Mouse (Mus musculus): ENCODE results near the gene Riox2. TPM values are rescaled to one million over a fixed set of nuclear protein-coding genes. Genes with fewer than 3 reads are reported as not detected.
A peak's percentile ranks its signal among the peaks of the same experiment; 100 is the strongest.

Gene Riox2
- polyA plus RNA-seq, 1 experiment, result 44.7 TPM

DNA sequence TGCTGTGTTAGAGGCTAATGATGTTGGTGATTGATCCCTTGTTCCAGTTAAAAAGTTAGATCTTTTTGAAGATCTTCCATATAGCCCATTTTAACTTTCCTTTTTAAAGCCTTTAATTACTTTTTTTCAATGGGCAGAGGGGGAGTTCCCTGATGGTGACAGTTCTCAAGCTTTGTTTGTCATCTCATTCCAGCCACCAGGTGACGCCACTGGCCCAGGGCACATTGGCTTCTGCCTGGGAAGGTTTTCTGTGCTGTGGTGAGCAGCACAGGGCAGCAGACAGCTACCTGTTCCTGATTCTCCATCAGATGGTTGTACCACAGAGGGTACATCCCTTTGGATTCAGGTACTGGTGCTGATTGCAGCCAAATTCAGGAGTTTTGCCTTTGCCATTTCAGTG, 3.2 kb downstream of the Riox2 start:
- no peak for TF ChIP-seq POLR2A (IDR thresholded peaks at IDR 0.05; ENCODE audit: insufficient read depth, low read length)
- TF ChIP-seq EP300 (IDR thresholded peaks at IDR 0.05; ENCODE audit: insufficient read depth, low read depth, low read length), result no peak
- TF ChIP-seq CTCF (IDR thresholded peaks at IDR 0.05; ENCODE audit: low read depth, low read length), result peak; percentile 95
- Histone ChIP-seq H3K4me3 (ENCODE audit: low read depth, low read length) (no peak overlapping the region), H3K27ac (ENCODE audit: insufficient read depth, low read length) (no peak overlapping the region), H3K4me1 (ENCODE audit: control insufficient read depth, insufficient read depth, low read length) (no peaks in the 10 kb centered on the region), H3K27me3 (ENCODE audit: control insufficient read depth, insufficient read depth, low read length, poor library complexity, severe bottlenecking) (no peaks in the 10 kb centered on the region), H3K36me3 (ENCODE audit: control insufficient read depth, insufficient read depth, low read length, poor library complexity, severe bottlenecking) (peaks cover 33% of the 10 kb centered on the region), H3K9me3 (replicated peaks; ENCODE audit: control insufficient read depth, insufficient read depth, low read length, poor library complexity, severe bottlenecking) (no peaks in the 10 kb centered on the region), H3K9ac (ENCODE audit: low read depth, poor library complexity, severe bottlenecking) (no peak overlapping the region)

DNA sequence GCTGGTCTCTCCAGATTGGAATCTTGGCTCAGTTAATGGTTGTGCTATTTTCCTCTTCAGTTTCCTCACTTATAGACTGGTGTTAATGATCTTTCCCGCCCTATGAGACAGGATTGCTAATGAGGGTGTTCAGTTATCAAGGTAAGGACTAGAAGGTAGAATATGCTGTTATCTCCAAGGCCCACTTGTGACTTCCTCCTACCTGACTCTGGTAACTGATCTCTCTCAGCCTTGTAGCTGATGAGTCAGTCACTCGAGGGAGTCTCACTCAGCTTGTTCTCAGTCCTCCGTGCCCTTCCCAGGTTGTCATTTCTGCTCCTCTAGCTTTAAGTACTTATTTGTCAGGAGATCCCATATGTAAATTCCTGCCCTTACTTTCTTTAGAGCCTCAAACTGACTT, 6.4 kb downstream of the Riox2 start:
- TF ChIP-seq EP300 (IDR thresholded peaks at IDR 0.05; ENCODE audit: insufficient read depth, low read depth, low read length) (no peak), POLR2A (IDR thresholded peaks at IDR 0.05; ENCODE audit: insufficient read depth, low read length) (no peak), CTCF (IDR thresholded peaks at IDR 0.05; ENCODE audit: low read depth, low read length) (no peak)
- Histone ChIP-seq H3K9ac (ENCODE audit: low read depth, poor library complexity, severe bottlenecking) (no peak overlapping the region), H3K27me3 (ENCODE audit: control insufficient read depth, insufficient read depth, low read length, poor library complexity, severe bottlenecking) (no peaks in the 10 kb centered on the region), H3K36me3 (ENCODE audit: control insufficient read depth, insufficient read depth, low read length, poor library complexity, severe bottlenecking) (peaks cover 55% of the 10 kb centered on the region), H3K4me1 (ENCODE audit: control insufficient read depth, insufficient read depth, low read length) (no peaks in the 10 kb centered on the region), H3K9me3 (replicated peaks; ENCODE audit: control insufficient read depth, insufficient read depth, low read length, poor library complexity, severe bottlenecking) (no peaks in the 10 kb centered on the region), H3K4me3 (ENCODE audit: low read depth, low read length) (no peak overlapping the region), H3K27ac (ENCODE audit: insufficient read depth, low read length) (no peak overlapping the region)

DNA sequence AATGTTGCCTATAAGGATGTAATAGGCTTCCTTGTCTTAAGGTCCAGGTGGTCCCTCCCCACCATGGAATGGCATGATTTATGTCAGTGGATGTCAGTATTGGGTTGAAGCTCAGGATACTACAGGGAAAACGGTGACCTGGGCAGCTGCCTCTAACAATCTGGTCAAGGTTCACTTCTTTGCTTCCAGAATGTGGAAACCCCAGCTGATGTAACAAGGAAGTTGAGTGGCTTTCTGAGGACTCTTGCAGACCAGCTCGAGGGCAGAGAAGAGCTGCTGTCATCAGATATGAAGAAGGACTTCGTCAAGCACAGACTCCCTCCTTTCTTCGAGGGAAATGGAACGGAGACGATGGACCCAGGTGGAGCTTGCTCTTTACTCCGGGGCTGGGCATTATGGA, 15.7 kb downstream of the Riox2 start:
- Histone ChIP-seq H3K27ac (ENCODE audit: insufficient read depth, low read length) (no peak overlapping the region), H3K9ac (ENCODE audit: low read depth, poor library complexity, severe bottlenecking) (no peak overlapping the region), H3K4me3 (ENCODE audit: low read depth, low read length) (no peak overlapping the region), H3K36me3 (ENCODE audit: control insufficient read depth, insufficient read depth, low read length, poor library complexity, severe bottlenecking) (peaks cover 72% of the 10 kb centered on the region), H3K9me3 (replicated peaks; ENCODE audit: control insufficient read depth, insufficient read depth, low read length, poor library complexity, severe bottlenecking) (no peaks in the 10 kb centered on the region), H3K27me3 (ENCODE audit: control insufficient read depth, insufficient read depth, low read length, poor library complexity, severe bottlenecking) (no peaks in the 10 kb centered on the region), H3K4me1 (ENCODE audit: control insufficient read depth, insufficient read depth, low read length) (no peaks in the 10 kb centered on the region)
- TF ChIP-seq CTCF (IDR thresholded peaks at IDR 0.05; ENCODE audit: low read depth, low read length) (no peak), POLR2A (IDR thresholded peaks at IDR 0.05; ENCODE audit: insufficient read depth, low read length) (no peak), EP300 (IDR thresholded peaks at IDR 0.05; ENCODE audit: insufficient read depth, low read depth, low read length) (no peak)

DNA sequence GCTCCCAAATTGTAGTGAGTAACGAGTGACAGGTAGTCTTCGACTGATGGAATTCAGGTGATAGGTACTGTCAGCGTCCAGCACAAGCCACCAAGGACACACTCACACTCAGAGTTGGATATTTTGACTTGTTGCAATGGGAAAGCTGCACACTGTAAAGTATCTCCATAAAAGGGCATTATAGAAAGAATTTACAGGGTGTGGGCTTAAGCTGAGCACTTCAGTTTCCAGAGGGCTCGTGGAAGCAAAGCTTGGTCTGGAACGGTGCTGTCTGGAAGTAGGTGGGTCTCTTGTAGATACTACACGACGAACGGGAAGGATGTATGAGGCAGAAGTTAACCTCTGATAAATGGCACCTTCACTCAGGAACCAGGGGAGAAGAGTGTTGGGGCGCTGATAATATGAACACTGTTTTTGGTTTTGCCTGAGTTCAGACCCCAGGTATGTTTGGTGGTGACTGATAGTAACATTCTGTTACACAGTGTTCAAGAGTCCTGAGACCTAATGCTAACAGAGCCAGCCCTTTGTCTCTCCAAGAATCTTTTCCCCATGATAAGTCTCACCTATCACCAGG, 16.5 kb downstream of the Riox2 start:
- Histone ChIP-seq H3K4me1 (ENCODE audit: control insufficient read depth, insufficient read depth, low read length) (no peaks in the 10 kb centered on the region), H3K9ac (ENCODE audit: low read depth, poor library complexity, severe bottlenecking) (no peak overlapping the region), H3K27me3 (ENCODE audit: control insufficient read depth, insufficient read depth, low read length, poor library complexity, severe bottlenecking) (no peaks in the 10 kb centered on the region), H3K36me3 (ENCODE audit: control insufficient read depth, insufficient read depth, low read length, poor library complexity, severe bottlenecking) (peaks cover 72% of the 10 kb centered on the region), H3K4me3 (ENCODE audit: low read depth, low read length) (no peak overlapping the region), H3K27ac (ENCODE audit: insufficient read depth, low read length) (no peak overlapping the region), H3K9me3 (replicated peaks; ENCODE audit: control insufficient read depth, insufficient read depth, low read length, poor library complexity, severe bottlenecking) (no peaks in the 10 kb centered on the region)
- TF ChIP-seq CTCF (IDR thresholded peaks at IDR 0.05; ENCODE audit: low read depth, low read length), result no peak

DNA sequence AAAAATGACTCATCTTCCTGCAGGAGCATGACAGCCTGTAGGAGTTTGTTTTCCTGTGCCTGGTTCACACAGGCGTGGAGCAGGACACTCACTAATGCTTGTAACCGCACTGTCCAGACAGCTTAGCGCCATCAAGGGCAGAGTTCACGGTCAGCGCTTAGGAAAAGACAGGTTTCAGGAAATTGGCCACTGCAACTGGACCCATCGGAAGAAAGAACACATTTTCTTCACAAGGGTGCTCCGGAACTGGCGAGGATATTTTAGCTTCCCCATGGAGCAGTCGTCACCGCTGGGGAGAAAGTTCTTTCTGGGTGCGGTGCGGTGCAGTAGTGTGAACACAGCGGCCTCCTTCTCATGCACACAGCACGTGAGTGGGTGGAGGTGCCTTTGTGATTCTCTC, 21.6 kb downstream of the Riox2 start:
- Histone ChIP-seq H3K36me3 (ENCODE audit: control insufficient read depth, insufficient read depth, low read length, poor library complexity, severe bottlenecking) (peaks cover 44% of the 10 kb centered on the region), H3K27me3 (ENCODE audit: control insufficient read depth, insufficient read depth, low read length, poor library complexity, severe bottlenecking) (no peaks in the 10 kb centered on the region), H3K4me3 (ENCODE audit: low read depth, low read length) (no peak overlapping the region), H3K27ac (ENCODE audit: insufficient read depth, low read length) (no peak overlapping the region), H3K9ac (ENCODE audit: low read depth, poor library complexity, severe bottlenecking) (no peak overlapping the region), H3K9me3 (replicated peaks; ENCODE audit: control insufficient read depth, insufficient read depth, low read length, poor library complexity, severe bottlenecking) (no peaks in the 10 kb centered on the region), H3K4me1 (ENCODE audit: control insufficient read depth, insufficient read depth, low read length) (no peaks in the 10 kb centered on the region)
- TF ChIP-seq POLR2A (IDR thresholded peaks at IDR 0.05; ENCODE audit: insufficient read depth, low read length) (no peak), CTCF (IDR thresholded peaks at IDR 0.05; ENCODE audit: low read depth, low read length) (no peak), EP300 (IDR thresholded peaks at IDR 0.05; ENCODE audit: insufficient read depth, low read depth, low read length) (no peak)

DNA sequence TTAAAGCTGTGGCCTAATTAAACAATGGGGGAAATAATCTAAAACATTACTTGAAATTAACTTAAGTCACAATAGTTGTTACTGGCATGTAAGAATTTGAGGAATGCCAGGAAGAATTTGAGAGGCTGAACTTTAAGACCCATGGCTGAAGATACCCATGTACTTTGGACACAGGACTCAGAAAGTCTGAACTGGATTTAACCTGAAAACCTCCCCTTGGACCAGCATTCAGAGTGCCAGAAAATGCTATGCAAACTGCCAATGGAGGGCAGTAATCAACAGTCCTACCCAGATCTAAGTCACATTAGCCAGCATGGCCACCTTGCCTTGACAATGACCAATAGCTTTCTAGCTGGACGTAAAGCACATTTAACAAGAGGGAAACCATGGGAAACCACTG, 26.4 kb downstream of the Riox2 start:
- TF ChIP-seq POLR2A (IDR thresholded peaks at IDR 0.05; ENCODE audit: insufficient read depth, low read length), result no peak
- H3K4me1 ChIP-seq (ENCODE audit: control insufficient read depth, insufficient read depth, low read length), result no peaks in the 10 kb centered on the region
- peaks cover 14% of the 10 kb centered on the region for H3K36me3 ChIP-seq (ENCODE audit: control insufficient read depth, insufficient read depth, low read length, poor library complexity, severe bottlenecking)
- H3K9me3 ChIP-seq (replicated peaks; ENCODE audit: control insufficient read depth, insufficient read depth, low read length, poor library complexity, severe bottlenecking), result no peaks in the 10 kb centered on the region
- H3K4me3 ChIP-seq (ENCODE audit: low read depth, low read length), result no peak overlapping the region
- H3K27ac ChIP-seq (ENCODE audit: insufficient read depth, low read length), result no peak overlapping the region
- H3K9ac ChIP-seq (ENCODE audit: low read depth, poor library complexity, severe bottlenecking), result no peak overlapping the region
- H3K27me3 ChIP-seq (ENCODE audit: control insufficient read depth, insufficient read depth, low read length, poor library complexity, severe bottlenecking), result no peaks in the 10 kb centered on the region

Data from ES-Bruce4 (cell line).